Mouse (Mus musculus): ENCODE results near the gene Ptgis.
A peak's percentile ranks its signal among the peaks of the same experiment; 100 is the strongest.

Gene Ptgis

DNA sequence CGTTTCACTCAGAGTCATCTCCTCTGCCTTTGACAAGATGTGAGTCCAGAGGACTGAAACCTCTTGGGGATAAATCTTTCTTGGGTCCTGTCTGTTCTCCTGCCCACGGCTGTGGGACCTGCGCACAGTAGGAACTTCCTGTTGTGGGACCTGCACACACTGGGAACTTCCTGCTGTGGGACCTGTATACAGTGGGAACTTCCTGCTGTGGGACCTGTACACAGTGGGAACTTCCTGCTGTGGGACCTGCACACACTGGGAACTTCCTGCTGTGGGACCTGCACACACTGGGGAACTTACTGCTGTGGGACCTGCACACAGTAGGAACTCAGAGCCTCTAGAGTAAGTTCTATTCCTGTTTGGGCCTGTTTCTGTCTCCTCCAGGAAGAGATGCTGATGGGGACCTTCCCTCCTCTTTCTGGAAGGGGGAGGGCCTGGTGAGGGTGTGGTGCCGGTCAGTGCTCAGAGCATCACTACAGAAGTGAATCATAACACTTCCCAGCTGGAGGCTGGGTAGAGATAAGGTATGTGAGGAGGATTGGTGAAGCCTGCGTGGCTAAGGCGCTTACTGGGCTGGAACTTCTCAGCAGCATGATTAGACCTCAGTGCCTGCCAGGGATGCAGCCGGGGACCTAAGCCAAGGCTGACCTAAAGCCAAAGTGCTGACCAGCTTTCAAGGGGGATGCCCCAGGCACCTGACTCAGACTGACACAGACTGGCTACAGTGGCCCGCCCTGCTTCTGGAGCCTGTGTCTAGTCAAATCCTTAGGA, 22.8 kb upstream of the Ptgis start:
- DNase-seq (ENCODE audit: low spot score in 2 of 2): peak in 1 of 2 experiments; percentile 10

DNA sequence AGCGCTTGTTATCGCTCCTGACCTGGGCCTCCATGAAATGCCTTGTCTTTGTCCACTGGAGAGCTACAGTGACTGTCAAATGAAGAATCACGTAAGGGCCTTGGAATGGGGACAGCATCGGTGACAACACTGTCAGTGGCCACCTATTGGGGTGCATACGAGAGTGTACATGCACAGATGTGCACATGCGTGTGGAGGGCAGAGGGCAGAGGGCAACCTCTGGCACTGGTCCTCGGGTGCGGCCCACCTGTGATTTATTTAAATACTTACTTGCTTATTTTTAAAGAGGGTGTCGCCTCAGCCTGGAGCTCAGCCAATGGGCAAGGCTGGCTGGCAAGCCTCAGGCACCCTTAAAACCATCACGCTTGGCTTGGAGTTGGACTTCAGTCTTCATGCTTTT, 22.0 kb upstream of the Ptgis start:
- peak in 1 of 2 experiments; percentile 3 for DNase-seq (ENCODE audit: low spot score in 2 of 2)

DNA sequence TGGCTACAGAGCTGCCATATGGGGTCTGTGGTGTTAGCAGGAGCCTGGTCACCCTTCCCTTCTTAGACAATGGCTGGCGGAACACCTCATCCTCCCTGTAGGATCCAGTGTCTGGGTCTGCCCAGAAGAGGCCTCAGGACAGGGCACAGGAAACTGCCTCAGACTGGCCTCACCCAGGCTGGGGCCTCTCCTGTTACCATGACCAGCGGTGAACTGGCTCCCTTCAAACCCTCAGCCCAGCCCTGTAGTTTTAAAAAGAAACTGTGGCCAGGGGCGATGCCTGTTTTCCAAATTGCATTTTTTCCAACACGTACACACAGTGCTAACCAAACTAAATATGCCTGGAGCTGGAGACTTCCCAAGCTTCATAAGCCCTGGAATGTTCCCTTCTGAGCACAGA, 20.7 kb upstream of the Ptgis start:
- no peak for DNase-seq (ENCODE audit: low spot score in 2 of 2)

DNA sequence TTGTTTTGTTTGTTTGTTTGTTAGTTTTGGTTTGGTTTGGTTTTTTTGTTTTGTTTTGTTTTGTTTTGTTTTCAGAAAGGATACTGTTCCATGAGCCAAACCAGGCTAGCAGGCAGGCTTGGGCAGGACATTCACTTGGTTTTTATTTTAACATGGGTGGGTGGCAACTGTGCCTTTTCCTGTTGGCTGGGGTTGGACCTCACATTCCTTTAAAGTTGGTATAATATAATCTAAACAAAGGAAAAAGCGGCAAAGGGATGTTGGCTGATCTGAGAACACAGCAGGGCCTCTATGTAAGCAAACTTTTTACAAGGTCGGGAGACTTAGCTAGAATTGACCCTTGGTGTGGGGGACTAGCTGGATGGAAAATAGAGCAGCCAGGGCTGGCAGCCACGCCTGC, 17.4 kb upstream of the Ptgis start:
- no peak for DNase-seq (ENCODE audit: low spot score in 2 of 2)

DNA sequence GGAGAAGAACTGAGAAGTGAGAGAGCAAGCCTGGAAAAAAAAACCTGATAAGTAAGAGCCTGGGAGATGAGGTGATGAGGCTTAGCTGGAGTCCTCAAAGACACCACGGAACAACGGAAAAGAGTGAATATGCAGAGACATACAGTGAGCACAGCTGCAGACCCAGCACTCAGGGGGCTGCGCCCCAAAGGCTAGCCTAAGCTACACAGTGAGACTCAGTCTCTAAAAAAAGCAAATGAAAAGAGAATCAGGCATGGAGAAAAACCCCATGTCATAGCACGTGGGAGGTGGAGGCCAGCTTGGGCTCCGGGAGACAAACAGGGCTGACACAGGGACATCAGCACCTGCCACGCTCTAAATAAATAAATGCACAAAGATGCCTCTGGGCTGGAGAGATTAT, 14.4 kb upstream of the Ptgis start:
- no peak for DNase-seq (ENCODE audit: low spot score in 2 of 2)

DNA sequence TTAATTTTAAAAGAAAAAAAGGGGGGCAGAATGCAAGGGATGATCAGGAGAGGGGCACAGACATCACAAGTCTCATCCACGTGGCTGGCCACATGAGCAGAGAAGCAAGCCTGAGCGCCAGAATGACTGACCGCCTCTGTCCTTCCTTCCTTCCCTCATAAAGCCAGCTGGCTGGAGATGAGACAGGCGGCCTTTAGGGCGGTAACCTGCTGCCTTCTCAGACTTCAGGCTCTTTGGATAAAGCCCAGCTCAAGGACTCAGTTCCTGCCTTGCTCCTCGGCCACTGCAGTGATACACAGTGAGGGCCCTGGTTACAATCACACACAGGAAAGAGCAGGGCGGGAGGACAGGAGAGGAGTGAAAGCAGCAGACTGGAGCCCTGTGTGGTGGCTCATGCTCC, 13.8 kb upstream of the Ptgis start:
- DNase-seq (ENCODE audit: low spot score in 2 of 2): no peak

DNA sequence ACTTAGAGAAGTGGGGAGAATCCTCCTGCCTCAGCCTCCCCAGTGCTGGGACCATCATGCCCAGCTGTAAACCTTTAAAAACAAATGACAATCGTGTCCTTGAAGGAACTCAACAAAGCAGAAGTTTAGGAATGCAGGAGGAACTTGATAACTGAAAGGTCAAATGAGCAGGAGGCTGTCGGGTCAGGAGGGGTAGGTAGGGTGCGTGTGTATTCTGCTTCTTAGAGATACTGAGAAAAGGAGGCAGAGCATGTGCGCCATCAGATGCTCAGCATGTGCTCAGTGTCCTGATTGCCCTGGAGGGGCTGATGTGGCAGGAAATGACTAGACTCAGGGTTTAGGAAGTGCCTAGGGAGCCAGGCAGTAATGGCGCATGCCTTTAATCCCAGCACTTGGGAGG, 13.1 kb upstream of the Ptgis start:
- no peak for DNase-seq (ENCODE audit: low spot score in 2 of 2)

DNA sequence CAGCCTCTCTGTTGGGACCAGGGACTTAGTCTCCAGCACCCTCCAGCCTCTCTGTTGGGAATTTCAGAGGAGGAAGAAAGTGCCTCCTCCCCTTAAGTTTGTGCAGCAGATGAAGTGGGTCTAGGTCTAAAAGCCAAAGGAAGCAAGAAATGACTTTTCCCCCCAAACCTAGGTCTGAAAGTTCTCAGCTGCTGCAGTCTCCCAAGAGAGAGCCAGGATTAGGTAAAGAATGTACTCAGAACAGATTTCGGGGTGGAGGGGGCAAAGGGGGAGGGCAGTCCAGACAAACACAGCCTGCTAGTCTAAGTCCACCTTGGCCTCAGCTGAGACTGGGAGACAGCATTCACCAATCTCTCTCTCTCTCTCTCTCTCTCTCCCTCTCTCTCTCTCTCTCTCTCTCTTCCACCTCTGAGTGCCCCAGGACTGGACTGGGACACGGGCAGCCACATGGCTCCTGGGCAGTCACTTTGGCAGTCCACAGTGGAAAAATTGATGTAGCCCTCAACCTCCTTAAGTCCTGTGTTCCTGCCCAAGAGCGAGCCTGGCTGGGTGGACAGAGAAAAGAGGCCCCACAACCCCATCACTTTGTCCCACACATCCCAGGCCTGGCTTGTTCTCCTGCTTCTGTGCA, 11.8 kb upstream of the Ptgis start:
- no peak for DNase-seq (ENCODE audit: low spot score in 2 of 2)

DNA sequence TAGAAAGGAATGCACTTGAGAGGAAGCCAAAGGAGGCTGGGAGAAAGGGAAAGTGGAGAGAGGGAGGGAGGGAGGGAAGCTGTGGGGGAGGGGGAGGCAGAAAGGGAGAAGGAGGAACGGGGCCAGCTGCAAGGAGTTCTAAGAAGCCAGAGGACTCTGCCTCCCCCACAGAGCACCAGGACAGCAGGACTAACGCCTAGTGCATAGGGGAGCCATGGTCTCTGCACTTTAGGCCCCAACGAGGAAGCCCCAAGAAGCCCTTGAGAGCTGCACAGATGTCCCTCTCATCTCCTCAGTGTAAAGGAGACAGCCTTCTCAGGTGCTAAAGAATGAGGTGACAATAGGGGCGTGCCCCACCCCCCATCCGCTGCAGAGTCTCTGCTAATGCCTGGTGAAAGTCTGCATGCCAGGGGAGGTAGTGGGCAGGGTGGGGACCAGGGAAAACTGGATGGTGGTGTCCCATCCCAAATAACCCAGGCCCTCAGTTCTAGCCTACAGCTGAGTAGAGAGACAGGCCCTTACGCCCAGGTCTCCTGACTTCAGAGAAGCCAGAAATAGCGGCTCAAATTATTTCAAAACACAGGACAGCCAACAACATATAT, 10.4 kb upstream of the Ptgis start:
- DNase-seq (ENCODE audit: low spot score in 2 of 2): no peak

DNA sequence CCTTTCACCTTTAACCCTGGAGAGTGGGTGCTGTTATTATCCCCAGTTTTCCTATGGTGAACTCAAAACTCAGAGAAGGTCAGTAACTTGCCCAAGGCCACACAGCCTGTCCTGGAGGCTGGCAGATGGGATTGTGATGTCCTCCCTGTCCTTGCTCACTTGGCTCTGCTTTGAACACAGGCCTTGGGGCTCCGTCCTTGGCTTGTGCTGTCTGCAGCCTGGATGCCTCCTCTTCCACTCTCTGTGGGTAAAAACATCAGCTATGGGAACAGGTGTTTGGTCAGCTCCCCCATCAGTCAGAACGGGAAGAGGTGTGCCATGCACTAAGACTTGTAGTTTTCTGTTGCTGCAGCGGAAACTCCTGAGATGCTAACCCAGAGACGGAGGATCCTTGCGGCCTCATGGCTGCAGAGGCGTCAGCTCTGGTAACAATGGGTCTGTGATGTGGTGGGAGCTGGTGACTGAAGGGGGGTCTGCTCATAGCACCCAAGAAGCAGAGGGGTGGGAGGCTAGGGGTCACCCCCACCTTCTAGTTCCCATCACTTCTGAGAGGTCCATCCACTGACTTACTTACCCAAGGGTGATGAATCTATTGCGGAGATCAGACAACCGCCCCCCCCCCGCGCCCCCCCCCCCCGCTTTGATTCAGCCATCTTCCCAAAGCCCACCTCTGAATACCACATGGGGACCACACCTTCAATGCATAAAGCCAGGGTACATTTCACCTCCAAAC, 9.8 kb upstream of the Ptgis start:
- DNase-seq (ENCODE audit: low spot score in 2 of 2): no peak

DNA sequence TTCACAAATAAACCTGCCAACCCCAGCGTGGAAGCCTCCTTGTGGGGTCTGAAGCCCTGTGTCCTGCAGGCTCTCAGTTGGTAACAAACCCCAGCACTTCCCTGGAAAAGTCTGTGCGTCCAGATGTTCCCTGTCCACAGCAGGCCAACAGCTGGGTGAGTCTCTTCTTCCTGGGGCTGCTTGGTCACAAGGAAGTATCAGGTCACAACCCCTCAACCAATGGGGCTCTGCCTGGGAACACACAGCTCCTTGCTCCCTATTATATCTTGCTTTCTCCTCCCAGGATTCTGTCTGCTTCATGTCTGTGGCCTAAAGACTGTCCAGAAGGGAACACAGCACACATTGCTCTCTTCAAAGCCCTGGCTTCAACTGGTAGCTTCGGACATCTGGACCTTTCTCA, 9.2 kb upstream of the Ptgis start:
- no peak for DNase-seq (ENCODE audit: low spot score in 2 of 2)

DNA sequence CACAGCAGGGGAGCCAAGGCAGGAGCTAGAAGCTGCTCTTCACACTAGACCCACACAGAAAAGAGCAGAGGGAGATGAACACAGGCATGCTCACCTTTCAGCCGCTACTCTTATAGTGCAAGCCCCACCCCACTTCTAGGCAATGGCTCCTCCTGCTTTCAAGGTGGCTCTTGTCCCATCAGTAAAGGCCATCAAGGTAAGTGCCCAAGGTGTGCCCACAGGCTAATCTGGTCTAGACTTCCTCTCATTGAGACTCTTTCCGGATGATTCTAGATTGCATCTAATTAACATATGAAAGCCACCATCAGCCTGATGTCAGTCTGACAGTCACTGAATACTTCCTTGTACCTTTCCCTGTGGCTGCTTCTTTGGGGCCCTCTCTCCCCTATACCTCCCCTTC, 7.4 kb upstream of the Ptgis start:
- DNase-seq (ENCODE audit: low spot score in 2 of 2): no peak

DNA sequence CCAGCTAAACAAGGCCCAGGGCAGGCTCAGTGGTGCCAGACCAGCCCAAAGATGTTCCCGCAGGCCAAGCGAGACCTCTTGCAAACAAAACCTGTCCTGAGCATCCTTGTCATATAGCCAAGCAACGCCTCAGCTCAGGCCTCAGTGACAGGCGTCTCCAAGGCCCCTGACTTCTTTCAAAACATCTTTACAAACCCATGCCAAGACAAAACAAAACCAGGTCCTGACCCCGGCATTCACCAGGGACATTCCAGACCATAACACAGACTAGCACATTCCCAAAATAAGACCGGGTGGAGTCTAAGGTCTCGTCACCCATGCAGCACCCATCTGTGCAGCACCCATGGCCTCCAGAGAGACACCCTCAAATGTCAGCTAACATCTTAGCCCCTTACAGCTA, 6.3 kb upstream of the Ptgis start:
- no peak for DNase-seq (ENCODE audit: low spot score in 2 of 2)

DNA sequence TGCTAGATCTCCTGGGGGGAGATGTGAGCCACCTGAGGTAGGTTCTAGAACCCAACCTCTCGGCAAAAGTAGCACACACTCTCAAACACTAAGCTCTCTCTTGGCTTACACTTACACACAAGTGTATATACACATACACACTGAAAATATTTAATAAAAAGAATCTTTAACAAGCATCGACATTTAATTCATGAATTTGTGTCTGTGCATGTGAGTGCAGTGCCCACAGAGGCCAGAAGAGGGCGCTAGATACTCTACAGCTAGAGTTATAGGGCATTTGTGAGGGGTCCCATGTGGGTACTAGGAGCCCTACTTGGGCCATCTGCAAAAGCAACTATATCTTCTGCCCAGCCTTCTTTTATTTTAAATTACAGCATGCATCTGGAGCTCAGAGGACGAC, 4.5 kb upstream of the Ptgis start:
- DNase-seq (ENCODE audit: low spot score in 2 of 2): no peak

DNA sequence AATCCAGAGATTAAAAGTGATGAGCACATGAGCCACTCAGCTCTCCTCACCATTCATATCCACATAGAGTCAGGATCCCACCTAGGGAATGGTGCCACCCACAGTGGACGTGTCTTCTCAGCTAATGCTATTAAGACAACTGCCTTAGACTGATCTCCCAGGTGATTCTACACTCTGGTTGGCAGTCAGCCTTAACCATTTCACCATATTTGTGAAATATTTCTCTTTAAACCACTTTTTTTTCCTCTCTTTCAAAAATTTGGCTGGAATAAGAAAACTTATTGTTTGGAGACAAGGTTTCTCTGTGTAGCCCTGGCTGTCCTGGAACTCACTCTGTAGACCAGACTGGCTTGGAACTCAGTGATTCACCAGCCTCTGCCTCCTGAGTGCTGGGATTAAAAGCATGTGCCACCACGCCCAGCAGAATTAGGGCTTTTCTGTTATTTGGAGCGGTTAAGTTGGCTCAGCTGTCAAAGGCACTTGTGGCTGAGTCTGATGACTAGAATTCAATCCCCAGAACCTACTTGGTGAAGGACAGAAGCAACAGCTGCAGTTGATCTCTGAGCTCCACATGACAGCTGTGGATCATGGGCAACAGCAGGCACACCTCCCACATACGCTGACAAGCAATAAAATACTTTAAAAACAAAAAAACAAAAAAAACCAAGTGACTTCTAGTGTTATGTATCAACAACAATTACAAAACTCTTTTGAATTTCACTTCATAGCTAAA, 3.6 kb upstream of the Ptgis start:
- no peak for DNase-seq (ENCODE audit: low spot score in 2 of 2)

DNA sequence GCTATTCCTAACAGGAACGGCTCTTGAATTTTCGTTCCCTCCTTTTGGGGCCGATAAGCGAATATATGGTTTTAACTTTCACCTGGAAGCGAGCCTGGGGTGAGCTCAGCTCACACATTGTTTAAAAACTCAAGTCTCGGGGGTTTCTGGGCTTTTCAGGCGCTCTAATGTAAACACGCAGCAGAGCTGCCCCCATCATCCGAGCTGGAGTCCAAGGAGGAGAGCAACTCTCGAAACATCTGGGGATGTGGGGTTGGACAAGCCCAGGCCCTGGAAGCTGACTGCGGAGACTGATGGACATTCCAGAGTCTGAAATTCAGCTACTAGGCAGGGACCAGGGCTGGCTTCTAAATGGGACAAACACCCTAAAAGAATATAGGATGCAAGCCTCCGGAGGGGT, 1.1 kb downstream of the Ptgis start:
- DNase-seq (ENCODE audit: low spot score in 2 of 2): no peak

DNA sequence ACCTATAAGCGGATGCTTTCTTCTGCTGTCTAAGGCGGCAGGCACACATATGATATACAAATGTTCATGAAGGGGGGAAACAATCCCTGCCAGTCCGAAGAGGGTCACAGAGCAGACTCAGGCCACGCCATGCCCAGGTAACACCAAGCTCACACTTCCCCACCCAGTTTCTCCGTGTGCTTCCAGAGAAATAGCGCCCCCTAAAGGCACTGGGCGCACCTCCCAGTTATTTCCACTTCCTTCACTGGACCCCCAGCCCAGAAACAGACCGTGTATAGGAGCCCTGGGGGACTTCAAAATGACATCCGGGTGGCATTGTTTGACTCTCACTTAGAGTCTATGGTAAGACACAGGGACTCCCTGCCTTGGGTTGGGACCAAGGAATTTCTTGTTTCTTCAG, 3.2 kb downstream of the Ptgis start:
- DNase-seq (ENCODE audit: low spot score in 2 of 2): no peak

DNA sequence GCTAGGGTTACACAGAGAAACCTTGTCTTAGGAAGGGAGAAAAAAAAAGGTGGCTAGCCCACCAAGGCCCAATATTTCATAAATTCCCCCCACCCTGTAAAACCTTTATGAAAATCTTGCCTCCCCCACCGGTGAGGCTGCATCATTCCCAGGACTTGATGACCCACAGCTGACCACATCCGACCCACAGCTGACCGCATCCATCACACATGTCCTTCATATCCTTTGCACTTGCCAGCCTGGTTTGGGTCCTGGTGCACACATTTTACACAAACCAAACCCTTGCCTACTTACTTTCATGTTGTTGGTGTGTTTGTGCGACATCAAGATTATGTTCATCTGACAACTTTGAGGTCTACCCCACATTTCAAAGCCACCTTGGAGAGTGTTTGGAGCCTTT, 4.2 kb downstream of the Ptgis start:
- DNase-seq (ENCODE audit: low spot score in 2 of 2): no peak

DNA sequence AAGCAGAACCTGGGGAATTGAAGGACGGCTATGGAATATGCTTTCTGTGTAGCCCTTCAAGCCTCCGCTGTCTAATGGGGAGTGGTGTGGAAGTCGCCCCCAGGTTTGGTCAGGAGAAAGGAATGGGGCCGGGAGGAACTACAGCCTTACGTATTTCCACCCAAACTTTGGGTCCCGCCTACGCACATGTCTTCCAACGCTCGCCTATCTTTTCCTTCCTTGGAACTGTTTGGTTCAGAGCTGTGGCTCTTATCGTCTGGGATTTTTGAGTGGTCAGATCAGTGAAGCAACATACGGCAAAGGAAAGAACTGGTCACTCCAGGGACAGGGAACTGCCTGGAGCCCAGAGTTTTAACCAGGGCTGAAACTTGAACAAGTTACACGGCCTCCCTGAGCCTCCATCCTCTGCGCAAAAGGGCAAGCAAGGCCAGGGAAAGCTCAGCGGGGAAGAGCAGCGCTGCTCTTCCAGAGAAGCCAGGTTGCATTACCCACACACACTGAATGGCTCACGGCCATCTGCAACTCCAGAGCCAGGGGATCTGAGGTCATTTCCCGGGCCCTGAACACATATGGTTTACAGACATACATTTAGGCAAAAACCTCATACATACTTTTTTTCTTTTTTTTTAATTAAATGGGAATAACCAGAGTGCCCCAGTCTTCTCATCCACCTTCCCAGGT, 4.9 kb downstream of the Ptgis start:
- DNase-seq (ENCODE audit: low spot score in 2 of 2): no peak

DNA sequence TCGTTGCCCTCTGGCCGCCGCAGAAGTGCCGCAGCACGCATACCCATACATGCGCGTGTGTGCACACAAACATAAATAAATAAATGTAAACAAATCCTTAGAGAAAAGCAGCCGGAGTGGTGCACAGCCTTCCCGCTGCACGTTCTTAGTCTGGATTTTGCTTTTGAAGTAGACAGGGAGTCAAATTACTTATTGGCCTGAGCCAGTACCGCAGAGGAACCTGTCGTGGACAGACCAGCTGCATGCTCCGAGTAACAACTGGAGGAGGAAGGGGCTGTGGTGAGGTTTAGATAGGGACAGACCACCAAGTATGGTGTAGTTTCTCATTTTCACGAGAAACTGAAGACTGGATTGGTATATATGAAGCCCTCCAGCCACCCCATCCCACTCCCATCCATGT, 6.6 kb downstream of the Ptgis start:
- no peak for DNase-seq (ENCODE audit: low spot score in 2 of 2)

DNA sequence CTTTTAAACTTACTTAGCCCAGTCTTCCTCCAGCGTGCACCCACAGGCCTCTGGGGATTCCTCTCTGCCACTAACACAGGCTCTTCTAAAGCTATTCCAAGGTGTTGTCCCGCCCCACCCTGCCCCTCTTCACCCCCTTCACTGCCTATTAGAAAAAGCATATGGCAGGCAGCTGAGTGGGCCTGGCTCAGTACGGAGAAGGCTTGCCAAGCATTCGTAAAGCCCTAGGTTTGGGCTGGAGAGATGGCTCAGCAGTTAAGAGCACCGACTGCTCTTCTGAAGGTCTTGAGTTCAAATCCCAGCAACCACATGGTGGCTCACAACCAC, 7.4 kb downstream of the Ptgis start:
- no peak for DNase-seq (ENCODE audit: low spot score in 2 of 2)

Data from spleen, postnatal 10 days (tissue).